Mouse (Mus musculus) kidney, adult 8-10 months (tissue): Measurements from ENCODE around the gene Eml6.
"Not testable (repeated sequence)": the region's sequence is repeated elsewhere in the genome, so short reads cannot be mapped to it uniquely, and the experiment has no call there.

Experiments
- DNase-seq, 2 experiments: peaks; one replicate each; pipeline ENCODE4 v3.0.0; 2022

Eml6 gene

GRCm38 (mm10) chr11:29839781-29840180 is 186.1 kb downstream of the Eml6 start:
- peak; percentile 14 to 55 for DNase-seq

- DNase-seq: no peak
Observed at GRCm38 (mm10) chr11:29837066-29837465, 188.8 kb downstream of the Eml6 start.

- DNase-seq: no peak
Observed at GRCm38 (mm10) chr11:29827729-29828128, 198.1 kb downstream of the Eml6 start.

GRCm38 (mm10) chr11:29826001-29826400 is 199.8 kb downstream of the Eml6 start:
- no peak for DNase-seq

GRCm38 (mm10) chr11:29825271-29825718 is 200.5 kb downstream of the Eml6 start, which contains the start of gene 4931440F15Rik:
4931440F15Rik (minus strand) TSS chr11:29825668.
- DNase-seq: not testable (repeated sequence)

GRCm38 (mm10) chr11:29824474-29825270 is 201.2 kb downstream of the Eml6 start:
- DNase-seq: not testable (repeated sequence)

- no peak for DNase-seq
Observed at GRCm38 (mm10) chr11:29823141-29823540, 202.7 kb downstream of the Eml6 start.

- no peak for DNase-seq
Observed at GRCm38 (mm10) chr11:29815670-29816069, 210.2 kb downstream of the Eml6 start.

- no peak for DNase-seq
Observed at GRCm38 (mm10) chr11:29815261-29815660, 210.6 kb downstream of the Eml6 start.

GRCm38 (mm10) chr11:29813267-29813666 is 212.6 kb downstream of the Eml6 start:
- DNase-seq: no peak

GRCm38 (mm10) chr11:29812475-29812874 is 213.4 kb downstream of the Eml6 start:
- no peak for DNase-seq

- no peak for DNase-seq
Observed at GRCm38 (mm10) chr11:29810324-29810723, 215.5 kb downstream of the Eml6 start.

- DNase-seq: no peak
Observed at GRCm38 (mm10) chr11:29808981-29809589, 216.7 kb downstream of the Eml6 start.

GRCm38 (mm10) chr11:29808173-29808980 is 217.5 kb downstream of the Eml6 start:
- peak in 1 of 2 experiments; percentile 8 for DNase-seq

- DNase-seq: no peak
Observed at GRCm38 (mm10) chr11:29807325-29807724, 218.5 kb downstream of the Eml6 start.

- DNase-seq: peak in 1 of 2 experiments; percentile 12
Observed at GRCm38 (mm10) chr11:29801432-29802427, 224.1 kb downstream of the Eml6 start.

GRCm38 (mm10) chr11:29799839-29800238 is 226.0 kb downstream of the Eml6 start:
- no peak for DNase-seq

GRCm38 (mm10) chr11:29795106-29795505 is 230.7 kb downstream of the Eml6 start:
- DNase-seq: no peak

- DNase-seq: no peak
Observed at GRCm38 (mm10) chr11:29794475-29794874, 231.4 kb downstream of the Eml6 start.

GRCm38 (mm10) chr11:29790796-29791195 is 235.0 kb downstream of the Eml6 start:
- no peak for DNase-seq

GRCm38 (mm10) chr11:29788921-29789638 is 236.8 kb downstream of the Eml6 start:
- no peak for DNase-seq
